Mouse (Mus musculus) splenic B cell, adult 2 months (primary cell): ENCODE data around the gene Plcxd3.

ENCODE experiments used
- DNase-seq: peaks from one replicate; pipeline ENCODE4 v3.0.0-alpha.2; 2011; ENCODE audit warnings: low read depth, low spot score
- H3K27me3 ChIP-seq: 2 replicates; pipeline ENCODE4 v1.6.1; 2012; ENCODE audit warnings: mild to moderate bottlenecking, low read length, moderate library complexity, mixed read lengths; ENCODE audit not compliant: control insufficient read depth, poor library complexity, insufficient read depth, severe bottlenecking
- H3K36me3 ChIP-seq: 2 replicates; pipeline ENCODE4 v1.6.1; 2012; ENCODE audit warnings: mild to moderate bottlenecking, low read length, moderate library complexity, mixed read lengths; ENCODE audit not compliant: control insufficient read depth, poor library complexity, insufficient read depth, severe bottlenecking

The Plcxd3 gene

GRCm38 (mm10) chr15:4375423-4376220 lies at the start of gene Plcxd3:
TSS of gene Plcxd3 (plus strand) at chr15:4375491.
- DNase-seq: no peak
- H3K27me3 ChIP-seq: no peaks in the 10 kb centered on the region
- no peaks in the 10 kb centered on the region for H3K36me3 ChIP-seq

- no peaks in the 10 kb centered on the region for H3K27me3 ChIP-seq
- no peak for DNase-seq
- no peaks in the 10 kb centered on the region for H3K36me3 ChIP-seq
These were observed 43.4 kb upstream of the Plcxd3 start for GRCm38 (mm10) chr15:4331867-4332266.

GRCm38 (mm10) chr15:4341620-4342019 lies 33.7 kb upstream of the Plcxd3 start:
- no peaks in the 10 kb centered on the region for H3K36me3 ChIP-seq
- no peaks in the 10 kb centered on the region for H3K27me3 ChIP-seq
- no peak for DNase-seq

- no peaks in the 10 kb centered on the region for H3K27me3 ChIP-seq
- no peak for DNase-seq
- H3K36me3 ChIP-seq: no peaks in the 10 kb centered on the region
These were observed 26.3 kb upstream of the Plcxd3 start for GRCm38 (mm10) chr15:4348816-4349553.

GRCm38 (mm10) chr15:4356397-4356796 lies 18.9 kb upstream of the Plcxd3 start:
- Histone ChIP-seq H3K27me3 (no peaks in the 10 kb centered on the region), H3K36me3 (no peaks in the 10 kb centered on the region)
- no peak for DNase-seq

- DNase-seq: no peak
- Histone ChIP-seq H3K36me3 (no peaks in the 10 kb centered on the region), H3K27me3 (no peaks in the 10 kb centered on the region)
These were observed 17.6 kb upstream of the Plcxd3 start for GRCm38 (mm10) chr15:4357706-4358105.

- H3K27me3 ChIP-seq: no peaks in the 10 kb centered on the region
- DNase-seq: no peak
- H3K36me3 ChIP-seq: no peaks in the 10 kb centered on the region
These were observed 7.5 kb upstream of the Plcxd3 start for GRCm38 (mm10) chr15:4367801-4368200.

GRCm38 (mm10) chr15:4374453-4374990 lies 769 bp upstream of the Plcxd3 start:
- no peaks in the 10 kb centered on the region for H3K27me3 ChIP-seq
- DNase-seq: no peak
- no peaks in the 10 kb centered on the region for H3K36me3 ChIP-seq

GRCm38 (mm10) chr15:4375031-4375422 lies 264 bp upstream of the Plcxd3 start:
- Histone ChIP-seq H3K36me3 (no peaks in the 10 kb centered on the region), H3K27me3 (no peaks in the 10 kb centered on the region)
- no peak for DNase-seq

- DNase-seq: no peak
- H3K27me3 ChIP-seq: no peaks in the 10 kb centered on the region
- no peaks in the 10 kb centered on the region for H3K36me3 ChIP-seq
These were observed 935 bp downstream of the Plcxd3 start for GRCm38 (mm10) chr15:4376221-4376631.

GRCm38 (mm10) chr15:4378766-4379165 lies 3.5 kb downstream of the Plcxd3 start:
- Histone ChIP-seq H3K27me3 (no peaks in the 10 kb centered on the region), H3K36me3 (no peaks in the 10 kb centered on the region)
- DNase-seq: no peak

GRCm38 (mm10) chr15:4387774-4388173 lies 12.5 kb downstream of the Plcxd3 start:
- no peak for DNase-seq

GRCm38 (mm10) chr15:4400096-4400495 lies 24.8 kb downstream of the Plcxd3 start:
- DNase-seq: no peak
- H3K36me3 ChIP-seq: no peaks in the 10 kb centered on the region

More at GRCm38 (mm10) chr15:4387774-4388173, 12.5 kb downstream of the Plcxd3 start:
- Histone ChIP-seq H3K36me3 (no peaks in the 10 kb centered on the region), H3K27me3 (no peaks in the 10 kb centered on the region)

GRCm38 (mm10) chr15:4411333-4411732 lies 36.0 kb downstream of the Plcxd3 start:
- no peak for DNase-seq

More at GRCm38 (mm10) chr15:4400096-4400495, 24.8 kb downstream of the Plcxd3 start:
- no peaks in the 10 kb centered on the region for H3K27me3 ChIP-seq

GRCm38 (mm10) chr15:4440081-4440480 lies 64.8 kb downstream of the Plcxd3 start:
- Histone ChIP-seq H3K27me3 (no peaks in the 10 kb centered on the region), H3K36me3 (no peaks in the 10 kb centered on the region)
- no peak for DNase-seq

More at GRCm38 (mm10) chr15:4411333-4411732, 36.0 kb downstream of the Plcxd3 start:
- Histone ChIP-seq H3K27me3 (no peaks in the 10 kb centered on the region), H3K36me3 (no peaks in the 10 kb centered on the region)
